Mouse (Mus musculus) brain, embryonic 18.5 days (tissue): ENCODE results near the gene Dnttip1.
A peak's percentile ranks its signal among the peaks of the same experiment; 100 is the strongest.
"Not testable (repeated sequence)": the region's sequence is repeated elsewhere in the genome, so short reads cannot be mapped to it uniquely, and the experiment has no call there.

Source experiments
- DNase-seq: peaks from one replicate; pipeline ENCODE4 v3.0.0-alpha.2; 2012; ENCODE audit warnings: low read depth, low spot score

Gene Dnttip1

GRCm38 (mm10) chr2:164779481-164780086, 33.8 kb downstream of the Dnttip1 start, which contains the start of gene Tnnc2:
TSS of gene Tnnc2 (minus strand) at chr2:164779967.
- no peak for DNase-seq

- DNase-seq, result no peak
These were observed 36.1 kb downstream of the Dnttip1 start for GRCm38 (mm10) chr2:164781876-164782275.

GRCm38 (mm10) chr2:164783926-164784581, 38.3 kb downstream of the Dnttip1 start:
- no peak for DNase-seq

GRCm38 (mm10) chr2:164784869-164785420, 39.2 kb downstream of the Dnttip1 start:
- DNase-seq, result no peak

- peak; percentile 65 for DNase-seq
These were observed 40.0 kb downstream of the Dnttip1 start, which contains the start of gene Snx21 for GRCm38 (mm10) chr2:164785481-164786387. TSS of gene Snx21 (plus strand) at chr2:164785823.

- no peak for DNase-seq
These were observed 40.7 kb downstream of the Dnttip1 start for GRCm38 (mm10) chr2:164786388-164786885.

GRCm38 (mm10) chr2:164787032-164787431, 41.2 kb downstream of the Dnttip1 start:
- DNase-seq, result no peak

GRCm38 (mm10) chr2:164787779-164788178, 42.0 kb downstream of the Dnttip1 start:
- DNase-seq, result no peak

GRCm38 (mm10) chr2:164788411-164788810, 42.6 kb downstream of the Dnttip1 start:
- DNase-seq, result no peak

- no peak for DNase-seq
These were observed 44.7 kb downstream of the Dnttip1 start for GRCm38 (mm10) chr2:164790451-164790850.

- no peak for DNase-seq
These were observed 46.1 kb downstream of the Dnttip1 start for GRCm38 (mm10) chr2:164791841-164792261.

GRCm38 (mm10) chr2:164792400-164793190, 46.8 kb downstream of the Dnttip1 start:
- no peak for DNase-seq

- DNase-seq, result no peak
These were observed 47.5 kb downstream of the Dnttip1 start for GRCm38 (mm10) chr2:164793236-164793635.

GRCm38 (mm10) chr2:164793772-164794171, 48.0 kb downstream of the Dnttip1 start:
- DNase-seq, result no peak

GRCm38 (mm10) chr2:164794293-164794692, 48.5 kb downstream of the Dnttip1 start:
- no peak for DNase-seq

GRCm38 (mm10) chr2:164795868-164796267, 50.1 kb downstream of the Dnttip1 start:
- no peak for DNase-seq

GRCm38 (mm10) chr2:164798554-164798953, 52.8 kb downstream of the Dnttip1 start:
- not testable (repeated sequence) for DNase-seq

GRCm38 (mm10) chr2:164800252-164801004, 54.6 kb downstream of the Dnttip1 start:
- DNase-seq, result no peak

GRCm38 (mm10) chr2:164803201-164803920, 57.6 kb downstream of the Dnttip1 start:
- DNase-seq, result no peak
